Comparison of ENCODE assay signal across 22 mouse cellular contexts in genomic region chr16:20072770-20073169, GRCm38 (mm10). TPM values are rescaled to one million over a fixed set of nuclear protein-coding genes. Genes with fewer than 3 reads are reported as not detected.
A peak's percentile ranks its signal among the peaks of the same experiment; 100 is the strongest.
DNase-seq lines count a peak whose midpoint lies in the region; ATAC-seq lines count a peak whose summit lies in the region.
"Had no signal": no experiment of that assay in that cellular context is flagged by ENCODE, and none has a peak within 500 bp of the region (broad histone marks: within the 10 kb centered on the region; RNA-seq: fewer than 3 reads in every experiment).

No protein-coding gene starts in this region.

- no peaks in the 10 kb centered on the region for H3K9me3 ChIP-seq in limb, embryonic 13.5 days
- no peaks in the 10 kb centered on the region for H3K9me3 ChIP-seq in limb, embryonic 10.5 days (replicated peaks)
- no peaks in the 10 kb centered on the region for H3K9me3 ChIP-seq in embryonic facial prominence, embryonic 12.5 days
- H3K9me3 ChIP-seq in stomach, embryonic 15.5 days: no peaks in the 10 kb centered on the region
- H3K9me3 ChIP-seq in forebrain, embryonic 16.5 days (ENCODE audit: control insufficient read depth, low read length): no peaks in the 10 kb centered on the region
- H3K9me3 ChIP-seq: forebrain, embryonic 15.5 days; heart, embryonic 10.5 days; hindbrain, embryonic 10.5 days; neural tube, embryonic 15.5 days had no signal

- DNase-seq in limb, embryonic 10.5 days (ENCODE audit: low spot score): no peak
- DNase-seq in R1 (ENCODE audit: low read depth, low spot score): peak; percentile 36
- DNase-seq in heart, adult 18-20 months: no peak
- DNase-seq: adrenal gland, postnatal 25 days; cerebellum, adult 11 months; cerebellum, postnatal 10 days; embryo, embryonic 11 days; kidney, adult 2 months; layer of hippocampus, postnatal 36 days; lung, adult 2 months; right cerebral cortex, postnatal 14 days had no signal

- 0 out of 2 replicates have a peak, but pooled peaks have one; percentile 66 for ATAC-seq in limb, embryonic 13.5 days (ENCODE audit: low FRiP score, low read depth)
- peak; percentile 60; the same call in 1 of the 2 replicates for ATAC-seq in embryonic facial prominence, embryonic 12.5 days (ENCODE audit: insufficient number of reproducible peaks, insufficient read depth, low FRiP score, low TSS enrichment)
- peak; percentile 58; the same call in 1 of the 2 replicates for ATAC-seq in stomach, embryonic 15.5 days (ENCODE audit: insufficient read depth, low FRiP score, low read depth)
- no peak for ATAC-seq in forebrain, embryonic 16.5 days
- ATAC-seq: activated CD4-positive, CD25-positive, alpha-beta regulatory T cell, adult 4 months; forebrain, embryonic 15.5 days; midbrain, embryonic 16.5 days had no signal

- peaks cover 3% of the 10 kb centered on the region; the same call in 1 of the 2 replicates for H3K4me1 ChIP-seq in limb, embryonic 13.5 days
- H3K4me1 ChIP-seq in limb, embryonic 10.5 days: 0 out of 2 replicates have a peak, but pooled peaks cover 2% of the 10 kb centered on the region
- H3K4me1 ChIP-seq in embryonic facial prominence, embryonic 12.5 days: no peaks in the 10 kb centered on the region; the same call in 1 of the 2 replicates
- no peaks in the 10 kb centered on the region for H3K4me1 ChIP-seq in stomach, embryonic 15.5 days
- no peaks in the 10 kb centered on the region for H3K4me1 ChIP-seq in forebrain, embryonic 16.5 days (replicated peaks; ENCODE audit: control insufficient read depth, insufficient read depth, low read length)
- H3K4me1 ChIP-seq: forebrain, embryonic 15.5 days; heart, embryonic 10.5 days; hindbrain, embryonic 10.5 days; neural tube, embryonic 15.5 days had no signal

- H3K4me3 ChIP-seq in limb, embryonic 13.5 days: no peak overlapping the region
- no peak overlapping the region for H3K4me3 ChIP-seq in limb, embryonic 10.5 days
- no peak overlapping the region for H3K4me3 ChIP-seq in embryonic facial prominence, embryonic 12.5 days
- no peak overlapping the region for H3K4me3 ChIP-seq in stomach, embryonic 15.5 days (replicated peaks)
- H3K4me3 ChIP-seq in forebrain, embryonic 16.5 days (replicated peaks; ENCODE audit: low read length): no peak overlapping the region
- H3K4me3 ChIP-seq: forebrain, embryonic 15.5 days; heart, embryonic 10.5 days; hindbrain, embryonic 10.5 days; neural tube, embryonic 15.5 days had no signal

- no peak overlapping the region for H3K4me2 ChIP-seq in limb, embryonic 13.5 days (replicated peaks)
- no peak overlapping the region for H3K4me2 ChIP-seq in embryonic facial prominence, embryonic 12.5 days (replicated peaks)
- H3K4me2 ChIP-seq in stomach, embryonic 15.5 days: no peak overlapping the region
- no peak overlapping the region for H3K4me2 ChIP-seq in forebrain, embryonic 16.5 days (ENCODE audit: low read length)
- H3K4me2 ChIP-seq: forebrain, embryonic 15.5 days; liver, embryonic 11.5 days; neural tube, embryonic 15.5 days had no signal

- H3K27ac ChIP-seq in limb, embryonic 13.5 days: no peak overlapping the region
- no peak overlapping the region for H3K27ac ChIP-seq in limb, embryonic 10.5 days
- no peak overlapping the region for H3K27ac ChIP-seq in embryonic facial prominence, embryonic 12.5 days
- no peak overlapping the region for H3K27ac ChIP-seq in stomach, embryonic 15.5 days
- H3K27ac ChIP-seq in forebrain, embryonic 16.5 days (ENCODE audit: low read length): no peak overlapping the region
- H3K27ac ChIP-seq: forebrain, embryonic 15.5 days; heart, embryonic 10.5 days; hindbrain, embryonic 10.5 days; neural tube, embryonic 15.5 days had no signal

- no peaks in the 10 kb centered on the region for H3K36me3 ChIP-seq in limb, embryonic 13.5 days
- no peaks in the 10 kb centered on the region for H3K36me3 ChIP-seq in limb, embryonic 10.5 days
- H3K36me3 ChIP-seq in embryonic facial prominence, embryonic 12.5 days: no peaks in the 10 kb centered on the region
- H3K36me3 ChIP-seq in stomach, embryonic 15.5 days: no peaks in the 10 kb centered on the region
- H3K36me3 ChIP-seq in forebrain, embryonic 16.5 days (ENCODE audit: control insufficient read depth, insufficient read depth): no peaks in the 10 kb centered on the region
- H3K36me3 ChIP-seq: forebrain, embryonic 15.5 days; heart, embryonic 10.5 days; hindbrain, embryonic 10.5 days; neural tube, embryonic 15.5 days had no signal

- no peaks in the 10 kb centered on the region for H3K27me3 ChIP-seq in limb, embryonic 13.5 days
- H3K27me3 ChIP-seq in limb, embryonic 10.5 days (ENCODE audit: low read depth, poor library complexity, severe bottlenecking): no peaks in the 10 kb centered on the region
- H3K27me3 ChIP-seq in embryonic facial prominence, embryonic 12.5 days: no peaks in the 10 kb centered on the region
- no peaks in the 10 kb centered on the region for H3K27me3 ChIP-seq in stomach, embryonic 15.5 days (replicated peaks)
- no peaks in the 10 kb centered on the region for H3K27me3 ChIP-seq in forebrain, embryonic 16.5 days (replicated peaks; ENCODE audit: control insufficient read depth, insufficient read depth, low read length)
- H3K27me3 ChIP-seq: forebrain, embryonic 15.5 days; neural tube, embryonic 15.5 days had no signal

- WGBS in limb, embryonic 13.5 days: 22% methylated on average over 1 of the region's 1 CpGs
- WGBS in limb, embryonic 10.5 days: 23% methylated on average over 1 of the region's 1 CpGs
- 39% methylated on average over 1 of the region's 1 CpGs for WGBS in embryonic facial prominence, embryonic 12.5 days
- WGBS in stomach, embryonic 15.5 days: 31% methylated on average over 1 of the region's 1 CpGs
- WGBS in forebrain, embryonic 16.5 days: 63% methylated on average over 1 of the region's 1 CpGs

- H3K9ac ChIP-seq in limb, embryonic 13.5 days: no peak overlapping the region
- no peak overlapping the region for H3K9ac ChIP-seq in embryonic facial prominence, embryonic 12.5 days
- H3K9ac ChIP-seq in stomach, embryonic 15.5 days: no peak overlapping the region
- no peak overlapping the region for H3K9ac ChIP-seq in forebrain, embryonic 16.5 days (replicated peaks; ENCODE audit: low read depth, low read length)
- H3K9ac ChIP-seq: forebrain, embryonic 15.5 days; neural tube, embryonic 15.5 days had no signal

RNA-seq across cellular contexts. Expression of gene Klhl24, which starts 24.6 kb away (rescaled TPM):
- polyA plus RNA-seq in limb, embryonic 13.5 days (2015; fragmentation: Nextera tagmentation; extraction: Ambion mirVana): 31.4 and 33.6 TPM in 2 replicates
- 20.7 and 27.2 TPM in 2 replicates for polyA plus RNA-seq in limb, embryonic 10.5 days (2016; fragmentation: Nextera tagmentation; extraction: Ambion mirVana)
- 36.9 and 38.7 TPM in 2 replicates for polyA plus RNA-seq in embryonic facial prominence, embryonic 12.5 days (2016; fragmentation: Nextera tagmentation; extraction: Ambion mirVana)
- 17.3 and 18.5 TPM in 2 replicates for polyA plus RNA-seq in stomach, embryonic 15.5 days (2015; fragmentation: Nextera tagmentation; extraction: Ambion mirVana)
- polyA plus RNA-seq in forebrain, embryonic 16.5 days (2015; fragmentation: Nextera tagmentation; extraction: Ambion mirVana): 69.5 and 81.2 TPM in 2 replicates
- total RNA-seq in heart, adult 18-20 months (2021): 100 to 1,000 TPM; 244 to 313 TPM
